Mouse (Mus musculus) cerebellum, adult 9-10 months (tissue): Measurements from ENCODE around the gene Prss23.
A peak's percentile ranks its signal among the peaks of the same experiment; 100 is the strongest.

Source experiments
- DNase-seq: peaks from one replicate; pipeline ENCODE4 v3.0.0; 2022

The Prss23 gene

DNA sequence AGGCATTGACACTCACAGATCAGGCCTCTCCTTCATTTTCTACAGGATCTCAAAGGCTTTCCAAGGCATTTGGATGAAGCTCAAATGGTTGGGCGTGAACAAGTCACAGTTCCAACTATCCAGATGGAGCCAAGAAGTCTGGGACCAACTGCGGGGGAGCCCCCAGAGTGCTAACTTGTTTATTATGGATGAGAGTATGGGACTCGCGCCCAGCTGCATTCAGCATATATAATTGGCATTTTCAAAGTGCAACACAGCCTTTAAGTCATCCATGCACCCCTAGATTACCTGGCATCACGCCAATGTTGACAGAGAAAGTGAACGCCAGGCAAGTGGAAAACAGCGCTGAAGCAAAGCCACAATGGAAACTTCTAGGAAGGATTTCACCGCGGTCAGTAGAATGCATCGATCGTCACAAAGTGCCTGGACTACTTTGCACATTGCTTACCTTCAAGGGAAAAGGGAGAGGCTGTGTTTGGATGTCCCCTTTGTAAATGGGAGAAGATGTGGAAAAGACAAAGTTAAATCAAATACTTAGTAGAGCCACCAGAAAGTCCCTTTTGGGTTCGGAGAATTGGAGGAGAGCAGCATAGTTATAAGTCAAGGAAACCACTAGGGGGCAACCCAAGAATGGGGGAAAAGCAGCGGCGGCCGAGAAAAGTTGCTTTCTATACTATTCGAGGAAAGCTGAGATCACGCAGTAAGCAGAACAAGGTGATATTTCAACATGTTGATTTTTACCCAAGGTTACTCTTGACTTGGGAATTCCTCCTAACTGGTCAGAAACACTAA lies 27.3 kb downstream of the Prss23 start:
- DNase-seq, result peak; percentile 72

DNA sequence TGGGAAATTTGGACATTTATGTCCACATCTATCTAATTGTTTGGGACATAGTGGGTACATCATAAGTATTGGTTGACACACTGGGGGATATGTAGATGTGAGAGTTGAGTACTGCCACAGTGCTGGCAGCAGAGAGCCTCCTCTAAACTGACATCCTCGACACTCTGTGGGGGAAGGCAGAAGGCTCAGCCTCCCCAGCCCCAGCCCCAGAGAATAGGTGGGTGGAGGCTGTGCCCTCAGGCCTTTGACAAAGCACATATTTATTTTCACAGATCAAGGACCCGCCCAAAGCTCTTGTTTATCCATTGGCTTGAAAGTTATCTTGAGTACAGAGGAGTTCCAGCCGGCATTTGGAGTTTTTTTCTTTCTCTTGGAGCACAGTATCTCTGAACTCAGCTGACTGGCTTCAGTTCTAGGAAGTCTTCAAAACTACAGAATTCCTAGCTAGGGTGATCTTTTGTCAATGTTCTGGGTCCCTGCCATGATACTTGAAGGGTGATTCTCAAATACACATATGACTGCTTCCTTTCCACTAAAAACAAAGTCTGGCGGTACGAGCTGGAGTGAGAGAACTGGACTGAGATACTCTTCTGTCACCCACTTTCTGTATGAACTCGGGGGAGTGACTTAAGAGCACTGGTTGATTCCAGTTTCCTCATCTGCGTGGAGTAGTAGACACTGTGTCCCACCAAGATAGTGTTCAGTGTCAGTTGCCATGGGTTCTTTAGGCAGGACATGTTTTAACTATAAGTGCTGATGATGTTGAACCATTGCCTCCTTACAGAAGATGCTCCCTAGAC lies 43.0 kb downstream of the Prss23 start:
- no peak for DNase-seq

DNA sequence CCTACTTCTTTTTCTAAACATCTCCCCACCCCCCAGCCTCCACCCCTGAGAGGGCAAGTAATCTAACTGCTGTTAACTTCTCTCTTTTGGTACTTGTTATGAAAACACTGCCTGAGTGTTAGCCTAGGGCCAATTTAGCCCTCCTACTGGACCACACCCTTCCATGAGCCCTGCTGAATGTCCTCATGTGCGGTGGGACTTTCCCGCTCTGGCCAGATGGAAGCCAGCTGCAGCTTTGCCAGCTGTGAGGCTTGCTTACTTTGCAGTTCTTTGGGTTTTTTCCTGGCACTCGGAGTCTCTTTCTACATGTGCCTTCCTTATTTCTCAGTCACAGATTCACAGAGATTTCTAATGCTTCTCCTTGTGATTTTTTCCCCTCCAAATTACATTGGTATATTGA lies 45.3 kb downstream of the Prss23 start:
- no peak for DNase-seq

DNA sequence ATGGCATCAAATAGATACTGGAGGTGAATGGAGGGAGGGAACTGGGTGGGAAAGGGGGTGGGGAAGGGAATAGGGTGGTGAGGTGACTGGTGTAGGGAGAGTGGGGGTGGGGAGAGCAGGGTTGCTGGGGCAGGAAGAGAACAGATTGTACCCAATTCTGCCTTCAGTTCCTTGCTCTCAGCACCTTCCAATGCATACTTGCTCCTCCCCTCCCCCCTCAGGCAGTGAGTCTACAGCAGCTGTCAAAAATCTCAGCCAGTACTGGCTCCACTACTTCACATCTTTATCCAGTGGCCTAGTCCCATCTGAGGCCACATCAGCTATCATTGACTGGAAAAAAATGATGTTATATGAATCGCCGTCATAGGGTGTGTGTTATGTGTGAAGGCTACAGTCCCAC lies 48.5 kb downstream of the Prss23 start:
- no peak for DNase-seq

DNA sequence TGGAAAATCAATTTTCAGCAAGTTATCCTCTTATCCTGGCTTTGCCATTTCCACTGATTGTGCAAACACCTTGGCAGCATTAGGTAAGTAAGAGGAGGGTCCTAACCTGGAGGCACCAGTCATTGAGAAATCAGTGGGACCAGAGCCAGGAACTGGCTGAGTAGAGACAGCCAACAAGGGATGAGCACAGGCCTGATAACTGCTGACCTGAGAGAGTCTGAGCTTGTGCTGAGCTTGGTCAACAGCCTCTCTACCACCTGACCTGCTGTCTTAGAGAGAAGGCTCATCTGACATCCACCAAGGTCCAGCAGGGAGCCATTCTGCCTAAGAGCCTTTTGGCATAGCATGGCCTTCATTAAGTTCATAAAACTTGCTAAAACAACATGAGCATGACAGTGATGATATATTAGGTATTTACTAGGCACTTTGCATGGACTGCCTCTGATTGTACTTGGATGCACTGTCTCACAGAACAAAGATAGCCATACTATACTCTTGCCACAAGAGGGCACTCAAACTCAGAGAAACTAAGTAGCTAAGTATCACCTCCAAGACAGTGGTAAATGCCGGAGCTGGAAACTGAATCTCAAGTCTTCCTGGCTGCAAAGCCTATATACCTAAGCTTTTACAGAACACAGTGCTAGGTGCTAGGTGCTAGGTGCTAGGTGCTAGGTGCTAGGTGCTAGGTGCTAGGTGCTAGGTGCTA lies 49.5 kb downstream of the Prss23 start:
- DNase-seq, result peak; percentile 38

DNA sequence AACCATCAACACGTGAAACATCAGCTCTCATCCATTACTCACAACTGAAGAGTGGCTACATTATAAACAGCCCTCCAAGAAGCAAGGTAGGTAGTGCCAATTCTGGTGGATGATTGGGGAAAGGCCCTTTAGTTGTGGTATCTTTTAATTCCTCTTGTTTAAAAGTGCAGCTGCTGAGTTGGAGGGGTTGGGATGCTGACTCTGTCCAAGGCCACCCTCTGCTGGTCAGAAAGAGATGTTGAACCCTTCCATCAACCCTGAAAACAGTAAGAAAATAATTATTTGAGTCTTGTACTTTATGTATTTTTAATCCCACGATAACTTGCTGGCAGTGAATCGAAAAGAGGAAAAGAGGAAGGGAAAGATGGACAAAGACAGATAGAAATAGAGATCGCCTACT lies 53.5 kb downstream of the Prss23 start:
- DNase-seq, result no peak

DNA sequence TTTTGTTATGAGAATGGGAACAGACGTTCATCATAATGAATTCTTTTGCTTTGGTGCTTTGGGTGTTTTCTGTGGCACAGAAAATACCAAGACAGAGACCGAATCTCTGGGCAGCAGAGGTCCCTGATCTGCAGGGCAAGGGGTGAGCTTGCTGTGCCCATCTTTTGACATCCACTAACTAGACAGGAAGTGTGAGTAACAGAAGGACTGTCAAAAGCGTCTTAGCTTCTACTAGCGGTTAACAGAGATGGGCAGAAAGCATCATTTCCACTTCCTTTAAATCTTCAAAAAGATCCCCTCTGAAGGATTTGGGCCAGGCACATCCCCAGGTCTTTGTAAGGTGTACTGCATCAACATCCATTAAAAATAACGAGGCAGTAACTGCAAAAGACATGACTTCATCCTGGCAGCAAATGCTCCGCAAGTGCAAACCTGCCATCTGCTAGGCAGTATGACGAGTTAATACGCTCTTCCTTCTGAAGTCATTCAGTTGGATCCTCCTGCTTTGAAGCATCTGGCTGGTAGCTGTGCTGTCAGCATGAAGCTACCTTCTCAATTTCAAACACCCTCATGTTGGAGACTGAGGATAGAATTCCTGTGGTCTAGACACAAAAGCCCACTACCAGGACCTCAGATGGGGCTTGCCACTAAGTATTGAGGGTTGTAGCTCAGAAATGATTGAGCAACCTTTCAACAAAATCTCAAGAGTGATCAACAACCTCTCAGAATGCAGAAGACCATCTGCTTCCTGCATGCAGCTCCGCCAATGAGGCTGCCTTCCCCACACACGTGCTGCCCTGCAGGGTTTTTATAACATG lies 63.0 kb downstream of the Prss23 start:
- DNase-seq, result peak; percentile 9

DNA sequence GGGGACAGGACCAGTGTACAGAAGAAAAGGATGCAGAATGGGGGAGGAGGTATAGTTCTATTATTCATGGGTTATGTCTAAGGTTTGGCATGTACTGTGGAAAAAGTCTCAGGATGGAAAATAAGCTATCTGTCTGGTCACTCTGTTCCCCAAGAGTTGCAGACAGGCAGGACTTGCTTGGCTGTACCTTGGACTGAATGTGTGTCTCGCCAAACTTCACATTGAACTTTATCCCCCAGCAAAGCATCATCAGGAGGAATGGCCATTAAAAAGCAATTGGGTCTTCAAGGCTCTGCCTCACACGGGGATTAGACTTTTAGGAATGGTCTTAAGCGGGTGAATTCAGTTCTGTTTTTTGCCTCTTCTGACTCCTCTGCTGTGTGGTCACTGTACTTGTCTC lies 63.7 kb downstream of the Prss23 start:
- DNase-seq, result no peak

DNA sequence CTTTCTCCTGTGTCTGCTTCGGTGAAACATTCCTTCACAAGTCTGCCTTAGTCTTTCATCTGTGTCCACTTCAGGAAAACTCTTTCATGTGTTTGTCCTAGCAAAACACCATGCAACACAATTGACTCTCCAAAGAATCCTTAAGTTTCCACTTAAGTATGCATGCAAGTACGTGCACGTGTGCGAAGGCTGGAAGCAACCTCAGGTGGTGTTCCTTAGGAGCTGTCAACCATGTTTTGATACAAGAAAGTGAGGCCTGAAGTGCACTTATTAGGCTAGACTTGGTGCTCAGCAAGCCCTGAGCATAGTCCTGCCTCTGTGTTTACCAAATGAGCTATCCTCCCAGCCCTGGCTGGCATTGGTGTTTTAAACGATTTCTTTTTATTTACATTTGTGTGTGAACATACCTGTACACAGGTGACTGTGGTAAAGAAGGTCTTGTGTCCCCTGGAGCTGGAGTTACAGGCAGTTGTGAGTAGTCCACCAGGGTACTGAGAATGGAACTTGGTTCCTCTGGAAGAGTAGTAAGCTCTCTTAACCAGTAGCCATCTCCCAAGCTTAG lies 64.3 kb downstream of the Prss23 start:
- DNase-seq, result no peak

DNA sequence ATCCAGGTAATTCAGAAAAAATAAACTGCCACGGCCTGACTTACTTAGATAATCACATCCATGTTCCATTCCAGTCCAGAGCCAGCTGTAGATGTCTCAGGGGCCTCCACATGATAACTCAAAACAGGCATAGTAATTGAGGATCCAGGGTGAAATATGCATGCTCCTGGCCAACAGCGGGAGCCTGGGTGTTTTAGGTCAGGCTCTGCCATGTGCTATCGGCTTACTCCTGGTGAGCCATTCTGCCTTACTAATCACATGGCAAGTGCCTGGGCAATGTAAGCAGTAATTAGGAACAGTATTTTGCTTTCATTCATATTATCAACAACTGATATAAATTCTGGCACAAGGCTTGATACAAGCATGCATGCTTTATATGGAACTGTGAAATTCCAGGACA lies 65.6 kb downstream of the Prss23 start:
- DNase-seq, result no peak

DNA sequence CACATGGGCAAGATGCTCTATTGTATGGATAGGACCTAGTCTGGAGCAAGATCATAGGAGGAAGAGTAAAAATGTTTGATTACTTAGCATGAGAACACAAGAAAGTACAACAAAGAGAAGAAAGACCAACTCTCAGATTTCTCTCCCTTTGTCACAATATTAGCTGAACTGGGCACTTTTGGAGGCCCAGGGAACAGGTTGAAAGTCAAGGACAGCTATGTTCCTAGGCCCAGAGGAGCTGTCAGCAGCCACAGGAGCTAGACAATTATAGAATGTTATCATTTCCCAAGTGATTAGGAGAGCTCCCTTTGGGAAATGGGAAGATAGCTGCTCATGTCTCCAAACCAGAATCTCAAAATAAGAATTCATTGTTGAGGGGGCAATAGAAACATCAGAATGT lies 66.1 kb downstream of the Prss23 start:
- no peak for DNase-seq

DNA sequence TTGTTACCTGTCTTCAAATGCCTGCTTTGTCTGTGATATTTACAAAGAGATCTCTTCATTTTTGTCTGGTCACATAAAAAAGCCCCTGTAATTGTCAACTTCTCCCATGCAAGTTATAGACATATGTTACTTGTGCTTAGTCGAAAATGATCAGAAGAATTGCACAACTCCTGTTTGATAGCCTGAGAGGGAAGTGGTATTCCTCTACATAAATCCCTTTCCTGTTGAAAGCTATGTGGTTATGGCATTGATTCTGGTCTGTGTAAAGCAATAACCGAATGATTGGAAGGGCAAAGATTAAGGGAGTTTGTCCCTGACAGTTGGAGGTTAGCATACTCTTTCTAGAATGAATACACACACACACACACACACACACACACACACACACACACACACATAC lies 67.3 kb downstream of the Prss23 start:
- DNase-seq, result no peak
